Mouse (Mus musculus): ENCODE data around the gene Nudt7.

Gene Nudt7

DNA sequence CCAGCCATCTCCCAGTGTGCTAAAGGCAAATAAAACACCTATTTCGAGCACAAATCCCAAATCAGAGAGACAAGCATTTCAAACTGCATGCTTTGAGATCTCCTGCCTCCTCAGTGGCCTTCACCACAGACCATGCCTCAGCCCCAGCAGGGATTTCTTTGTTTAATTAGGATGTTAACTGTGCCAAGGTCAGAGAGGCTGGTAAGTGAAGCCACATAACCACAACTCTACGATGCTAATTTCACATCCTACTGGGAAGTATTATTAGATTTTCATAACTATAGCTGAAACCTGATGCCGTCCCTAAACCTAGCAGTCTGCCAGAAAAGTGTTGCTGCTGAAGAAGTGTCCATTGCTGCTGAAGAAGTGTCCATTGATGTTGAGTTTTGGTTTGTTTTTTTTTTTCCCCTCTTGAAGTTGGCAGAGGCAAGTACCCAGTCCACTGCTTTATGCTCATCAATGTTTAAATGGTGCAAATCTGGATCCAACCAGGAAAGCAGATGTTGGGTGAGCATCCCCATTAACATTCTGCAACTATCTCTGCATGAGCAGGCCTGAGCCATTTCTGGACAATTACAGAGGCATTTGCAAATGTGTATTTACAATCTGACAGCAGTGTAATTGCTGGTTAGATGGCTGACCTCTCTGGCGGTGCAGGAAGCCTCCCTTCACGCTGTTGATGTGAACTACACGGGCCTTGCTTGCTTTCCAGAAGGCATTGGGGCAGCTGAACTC, 20.1 kb downstream of the Nudt7 start:
- no peak for DNase-seq

DNA sequence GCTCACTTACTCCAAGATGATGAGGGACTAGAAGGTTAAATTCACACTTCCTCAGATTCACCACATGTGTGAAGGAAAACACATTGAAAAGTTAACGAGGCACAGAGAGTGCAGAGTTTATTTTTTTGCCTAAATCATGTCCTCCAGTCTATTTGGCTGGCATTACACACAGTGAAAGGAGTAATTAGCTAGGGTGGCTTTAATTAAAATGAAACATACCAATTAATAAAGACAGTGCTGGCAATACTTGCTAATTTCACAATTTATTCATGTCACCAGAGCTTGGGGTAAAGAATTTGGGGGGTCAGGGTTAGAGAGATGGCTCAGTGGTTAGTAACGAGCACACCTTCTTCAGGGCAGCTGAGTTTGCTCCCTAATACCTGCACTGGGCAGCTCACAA, 25.2 kb downstream of the Nudt7 start:
- DNase-seq, result no peak

GRCm38 (mm10) chr8:114159666-114160065, 26.3 kb downstream of the Nudt7 start:
- DNase-seq, result no peak

DNA sequence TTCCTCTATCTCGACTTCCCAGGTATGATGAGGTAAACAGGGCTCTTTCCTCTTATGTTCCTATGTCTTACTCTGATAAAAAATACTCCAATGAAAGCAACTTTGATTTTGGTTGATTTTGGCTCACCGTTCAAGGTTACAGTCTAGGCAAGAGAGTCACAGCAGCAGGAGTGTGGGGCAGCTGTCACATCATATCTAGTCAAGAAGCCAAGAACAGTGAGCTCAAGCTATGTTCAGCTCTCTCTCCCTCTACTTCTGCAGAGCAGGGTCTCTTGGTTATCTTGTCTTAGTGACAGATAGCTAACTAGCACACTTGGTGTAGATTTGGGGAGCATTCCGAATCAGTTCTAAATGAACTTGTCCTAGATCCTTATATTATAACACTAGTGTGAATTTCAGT, 30.5 kb downstream of the Nudt7 start:
- no peak for DNase-seq

GRCm38 (mm10) chr8:114164444-114165096, 31.2 kb downstream of the Nudt7 start:
- no peak for DNase-seq

GRCm38 (mm10) chr8:114165741-114166140, 32.4 kb downstream of the Nudt7 start:
- DNase-seq, result no peak

- DNase-seq, result peak; percentile 3
Measured at GRCm38 (mm10) chr8:114176721-114177120, 43.4 kb downstream of the Nudt7 start.

DNA sequence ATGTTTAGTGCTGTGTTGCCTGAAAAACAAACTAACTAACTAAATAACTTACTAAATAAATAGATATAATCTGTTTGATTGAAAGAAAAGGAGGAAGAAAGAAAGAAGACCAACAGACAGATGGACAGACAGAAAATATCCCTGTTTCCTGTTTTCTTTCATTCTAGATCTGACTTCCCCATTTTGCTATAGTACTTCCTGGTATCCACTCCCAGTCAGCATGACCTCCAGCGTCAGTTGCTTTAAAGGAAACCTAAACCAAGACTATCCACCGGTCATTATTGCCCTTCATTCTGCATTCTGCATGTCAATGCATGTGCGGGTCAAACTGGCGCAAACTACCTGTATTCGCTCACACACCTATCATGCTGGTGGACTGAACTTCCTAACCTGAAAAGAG, 60.0 kb downstream of the Nudt7 start:
- no peak for DNase-seq

DNA sequence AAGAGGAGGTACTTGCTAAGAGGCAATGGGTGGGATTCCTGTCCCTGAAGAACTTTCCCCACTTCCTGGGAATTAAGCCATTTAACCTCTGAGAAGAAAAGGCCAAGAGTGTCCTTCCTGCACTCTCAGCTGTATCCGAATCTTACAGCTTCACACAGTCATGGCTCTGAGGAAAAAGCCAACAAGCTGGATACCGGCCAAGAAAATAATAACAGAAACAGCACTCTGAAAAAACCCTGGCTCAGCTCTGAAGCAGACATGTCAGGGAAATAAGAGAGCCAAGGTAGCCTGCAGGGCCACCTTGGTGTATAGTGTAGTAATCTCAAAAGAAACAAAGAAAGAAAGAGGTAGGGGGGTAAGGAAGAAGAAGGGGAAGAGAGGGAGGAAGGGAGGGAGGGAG, 65.6 kb downstream of the Nudt7 start:
- DNase-seq, result no peak
